Mouse (Mus musculus) CH12.LX (cell line): ENCODE results near the gene Pld1. TPM values are rescaled to one million over a fixed set of nuclear protein-coding genes. Genes with fewer than 3 reads are reported as not detected.

Experiments
- DNase-seq: peaks from one replicate; pipeline ENCODE4 v3.0.0-alpha.2; 2013; ENCODE audit errors: extremely low read depth
- H3K27ac ChIP-seq: 2 replicates; pipeline ENCODE4 v1.5.1; 2012; ENCODE audit warnings: low read depth, mild to moderate bottlenecking, control low read depth, moderate library complexity; ENCODE audit not compliant: insufficient read depth
- H3K27me3 ChIP-seq: replicated peaks from 2 replicates; pipeline ENCODE3; 2012; ENCODE audit warnings: inconsistent platforms
- H3K36me3 ChIP-seq, 2 experiments: replicated peaks in 1 of 2; 2 replicates each; pipeline versions ENCODE3 to v1.6.1; 2012; ENCODE audit warnings: inconsistent platforms in 1 of 2, low read length in 1 of 2, mild to moderate bottlenecking in 1 of 2, mixed read lengths in 1 of 2, moderate library complexity in 1 of 2; ENCODE audit not compliant: control insufficient read depth in 1 of 2, insufficient read depth in 1 of 2
- H3K4me1 ChIP-seq, 2 experiments: 2 replicates each; pipeline ENCODE4 v1.6.1; 2012; ENCODE audit warnings: inconsistent platforms in 1 of 2, moderate library complexity in 1 of 2; ENCODE audit not compliant: insufficient read depth in 2 of 2, control insufficient read depth in 1 of 2
- H3K4me2 ChIP-seq: 2 replicates; pipeline ENCODE4 v1.6.1; 2012; ENCODE audit warnings: low read depth, mild to moderate bottlenecking, control low read depth; ENCODE audit not compliant: poor library complexity, insufficient read depth, severe bottlenecking
- H3K4me3 ChIP-seq, 3 experiments: fragments of 150-350 bp in 1 of 3; sonication (generic) in 1 of 3; replicated peaks in 1 of 3; 2 replicates each; pipeline versions ENCODE3 to v1.5.1; 2011 to 2012; ENCODE audit warnings: low read depth in 2 of 3, low read length in 2 of 3, mild to moderate bottlenecking in 2 of 3, moderate library complexity in 2 of 3, control low read depth in 1 of 3, improper control_type of control experiment in 1 of 3, inconsistent platforms in 1 of 3, mixed read lengths in 1 of 3; ENCODE audit not compliant: poor library complexity in 1 of 3
- H3K79me2 ChIP-seq: replicated peaks from 2 replicates; pipeline ENCODE4 v1.6.1; 2012; ENCODE audit warnings: mild to moderate bottlenecking, moderate library complexity; ENCODE audit not compliant: control insufficient read depth, poor library complexity, insufficient read depth, severe bottlenecking; ENCODE audit errors: extremely low read depth
- H3K9ac ChIP-seq: 2 replicates; pipeline ENCODE4 v1.6.1; 2012; ENCODE audit warnings: low read depth, mild to moderate bottlenecking, control low read depth, moderate library complexity; ENCODE audit not compliant: insufficient read depth
- H3K9me3 ChIP-seq: replicated peaks from 2 replicates; pipeline ENCODE3; 2012; ENCODE audit warnings: low read length, inconsistent platforms, mixed read lengths
- BHLHE40 ChIP-seq: IDR thresholded peaks from 2 replicates; pipeline ENCODE4 v1.6.1; 2011; ENCODE audit warnings: mild to moderate bottlenecking, low read depth, low read length, improper control_type of control experiment
- CHD2 ChIP-seq: IDR thresholded peaks from 2 replicates; pipeline ENCODE4 v1.6.1; 2011; ENCODE audit warnings: low read length, improper control_type of control experiment
- CTCF ChIP-seq, 2 experiments: IDR thresholded peaks in 1 of 2; conservative IDR thresholded peaks in 1 of 2; 2 replicates each; pipeline ENCODE4 v1.5.1; 2011 to 2012; ENCODE audit warnings: low read depth in 2 of 2, low read length in 2 of 2, improper control_type of control experiment in 1 of 2, inconsistent platforms in 1 of 2, mild to moderate bottlenecking in 1 of 2, moderate library complexity in 1 of 2
- E2F4 ChIP-seq: IDR thresholded peaks from 2 replicates; pipeline ENCODE4 v1.6.1; 2011; ENCODE audit warnings: low read depth, low read length, improper control_type of control experiment; ENCODE audit not compliant: insufficient replicate concordance
- ELF1 ChIP-seq: IDR thresholded peaks from 2 replicates; pipeline ENCODE4 v1.6.1; 2014; ENCODE audit warnings: low read depth, mild to moderate bottlenecking, inconsistent platforms, low read length, improper control_type of control experiment
- EP300 ChIP-seq: IDR thresholded peaks from 2 replicates; pipeline ENCODE4 v1.6.1; 2011; ENCODE audit warnings: low read length, improper control_type of control experiment
- ETS1 ChIP-seq: conservative IDR thresholded peaks from 2 replicates; pipeline ENCODE4 v1.6.1; 2012; ENCODE audit warnings: low read depth, mild to moderate bottlenecking, inconsistent platforms, low read length, improper control_type of control experiment, moderate library complexity
- GABPA ChIP-seq: IDR thresholded peaks from 2 replicates; pipeline ENCODE4 v1.6.1; 2012; ENCODE audit warnings: low read depth, low read length, improper control_type of control experiment, inconsistent platforms; ENCODE audit not compliant: insufficient replicate concordance
- HCFC1 ChIP-seq: IDR thresholded peaks from 2 replicates; pipeline ENCODE4 v1.6.1; 2012; ENCODE audit warnings: low read depth, mild to moderate bottlenecking, inconsistent platforms, low read length, improper control_type of control experiment
- IRF4 ChIP-seq: IDR thresholded peaks from 2 replicates; pipeline ENCODE4 v1.6.1; 2014; ENCODE audit warnings: low read depth, mild to moderate bottlenecking, inconsistent platforms, low read length, improper control_type of control experiment
- JUN ChIP-seq: IDR thresholded peaks from 2 replicates; pipeline ENCODE4 v1.6.1; 2011; ENCODE audit warnings: low read depth, mild to moderate bottlenecking, low read length, improper control_type of control experiment, moderate library complexity; ENCODE audit not compliant: insufficient read depth
- JUND ChIP-seq: conservative IDR thresholded peaks from 2 replicates; pipeline ENCODE4 v1.6.1; 2011; ENCODE audit warnings: low read depth, low read length, improper control_type of control experiment
- MAFK ChIP-seq: IDR thresholded peaks from 2 replicates; pipeline ENCODE4 v1.6.1; 2011; ENCODE audit warnings: low read length, improper control_type of control experiment; ENCODE audit not compliant: insufficient replicate concordance
- MAX ChIP-seq: IDR thresholded peaks from 2 replicates; pipeline ENCODE4 v1.6.1; 2011; ENCODE audit warnings: low read length, improper control_type of control experiment
- MAZ ChIP-seq: IDR thresholded peaks from 2 replicates; pipeline ENCODE4 v1.6.1; 2012; ENCODE audit warnings: low read depth, mild to moderate bottlenecking, inconsistent platforms, low read length, improper control_type of control experiment, moderate library complexity
- MEF2A ChIP-seq: IDR thresholded peaks from 2 replicates; pipeline ENCODE4 v1.6.1; 2014; ENCODE audit warnings: low read depth, mild to moderate bottlenecking, inconsistent platforms, low read length, improper control_type of control experiment, borderline replicate concordance
- MXI1 ChIP-seq: IDR thresholded peaks from 2 replicates; pipeline ENCODE4 v1.6.1; 2011; ENCODE audit warnings: mild to moderate bottlenecking, low read depth, low read length, improper control_type of control experiment
- MYC ChIP-seq: IDR thresholded peaks from 2 replicates; pipeline ENCODE4 v1.6.1; 2011; ENCODE audit warnings: low read depth, mild to moderate bottlenecking, improper control_type of control experiment, low read length
- NELFE ChIP-seq: IDR thresholded peaks from 2 replicates; pipeline ENCODE4 v1.6.1; 2011; ENCODE audit warnings: low read depth, low read length, improper control_type of control experiment
- PAX5 ChIP-seq: IDR thresholded peaks from 2 replicates; pipeline ENCODE4 v1.6.1; 2012; ENCODE audit warnings: low read length, inconsistent platforms, mixed read lengths
- POLR2A ChIP-seq: IDR thresholded peaks from 2 replicates; pipeline ENCODE4 v1.6.1; 2011; ENCODE audit warnings: low read depth, mild to moderate bottlenecking, improper control_type of control experiment, low read length
- POLR2AphosphoS2 ChIP-seq: IDR thresholded peaks from 2 replicates; pipeline ENCODE4 v1.6.1; 2011; ENCODE audit warnings: low read depth, low read length, improper control_type of control experiment
- RCOR1 ChIP-seq: conservative IDR thresholded peaks from 2 replicates; pipeline ENCODE4 v1.6.1; 2012; ENCODE audit warnings: low read depth, mild to moderate bottlenecking, inconsistent platforms, low read length, improper control_type of control experiment
- SMC3 ChIP-seq: IDR thresholded peaks from 2 replicates; pipeline ENCODE4 v1.6.1; 2011; ENCODE audit warnings: low read depth, low read length, improper control_type of control experiment
- ZC3H11A ChIP-seq: IDR thresholded peaks from 2 replicates; pipeline ENCODE4 v1.6.1; 2012; ENCODE audit warnings: low read depth, mild to moderate bottlenecking, inconsistent platforms, low read length, improper control_type of control experiment
- ZKSCAN1 ChIP-seq: IDR thresholded peaks from 2 replicates; pipeline ENCODE4 v1.6.1; 2012; ENCODE audit warnings: low read depth, inconsistent platforms, low read length, improper control_type of control experiment, borderline replicate concordance
- ZMIZ1 ChIP-seq: IDR thresholded peaks from 2 replicates; pipeline ENCODE4 v1.6.1; 2012; ENCODE audit warnings: low read depth, mild to moderate bottlenecking, inconsistent platforms, low read length, improper control_type of control experiment
- ZNF384 ChIP-seq: IDR thresholded peaks from 2 replicates; pipeline ENCODE4 v1.6.1; 2012; ENCODE audit warnings: low read depth, low read length, improper control_type of control experiment, inconsistent platforms
- dilution Hi-C: fragments of 300-500 bp; cut with MboI; formaldehyde crosslinking; loops from 2 replicates; pipeline ENCODE4 v1.14.3; 2020; ENCODE audit warnings: low sequenced_read_pairs; ENCODE audit not compliant: extremely low pct_unique_long_range_greater_than_20kb, extremely low pct_ligation_motif_present
- in situ Hi-C: fragments of 300-500 bp; cut with MboI; formaldehyde crosslinking; loops from 3 replicates; pipeline ENCODE4 v1.14.3; 2019; ENCODE audit warnings: low sequenced_read_pairs, low pct_ligation_motif_present, low pct_unique_long_range_greater_than_20kb, mixed read lengths
- polyA plus RNA-seq: library from polyadenylated mRNA; unstranded; fragments of >175 nt; gene quantifications from 2 replicates; pipeline ENCODE4 v1.2.1, GENCODE M21; 2012; ENCODE audit warnings: low read depth; ENCODE audit not compliant: insufficient read length
- total RNA-seq, 2 experiments: library from RNA; depleted of rRNA; stranded (reverse); fragments of 300-350 nt in 1 of 2; fragments of >200 nt in 1 of 2; gene quantifications; 2 replicates each; pipeline ENCODE4 v1.2.3; 2012 to 2014

Pld1 gene
- total and polyA plus RNA-seq, 3 experiments = not detected

DNA sequence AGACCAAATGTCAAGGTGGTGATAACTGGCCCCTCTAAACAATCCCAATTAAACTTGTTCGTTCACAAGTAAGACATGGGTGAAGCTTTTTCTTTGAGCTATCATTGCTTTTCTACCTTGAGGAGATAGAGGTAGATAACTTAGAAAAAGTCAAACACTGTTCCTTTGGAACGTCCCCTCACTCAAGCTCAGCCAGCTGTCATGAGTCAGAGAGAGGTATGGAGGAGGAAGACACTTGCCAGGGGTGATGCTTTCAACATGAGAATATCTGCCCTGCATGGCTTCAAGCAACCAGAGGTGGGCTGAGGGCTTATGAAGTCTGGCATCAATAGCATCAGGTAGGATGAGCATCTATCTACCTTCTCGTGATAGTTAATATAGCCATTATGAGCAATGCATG, 207.0 kb downstream of the Pld1 start:
- Histone ChIP-seq H3K27ac (no peak overlapping the region), H3K9ac (no peak overlapping the region), H3K4me3 (no peak overlapping the region), H3K79me2 (no peaks in the 10 kb centered on the region), H3K27me3 (no peaks in the 10 kb centered on the region), H3K36me3 (no peaks in the 10 kb centered on the region), H3K9me3 (peaks cover 64% of the 10 kb centered on the region), H3K4me1 (no peaks in the 10 kb centered on the region), H3K4me2 (no peak overlapping the region)
- no peak for DNase-seq
- in situ Hi-C loops (no loop called here), dilution Hi-C loops (no loop called here)
- TF ChIP-seq JUN (no peak), GABPA (no peak), ETS1 (no peak), CHD2 (no peak), POLR2A (no peak), POLR2AphosphoS2 (no peak), E2F4 (no peak), MAZ (no peak), RCOR1 (no peak), ZKSCAN1 (no peak), JUND (no peak), MEF2A (no peak), ZMIZ1 (no peak), HCFC1 (no peak), BHLHE40 (no peak), EP300 (no peak), IRF4 (no peak), MXI1 (no peak), MYC (no peak)

DNA sequence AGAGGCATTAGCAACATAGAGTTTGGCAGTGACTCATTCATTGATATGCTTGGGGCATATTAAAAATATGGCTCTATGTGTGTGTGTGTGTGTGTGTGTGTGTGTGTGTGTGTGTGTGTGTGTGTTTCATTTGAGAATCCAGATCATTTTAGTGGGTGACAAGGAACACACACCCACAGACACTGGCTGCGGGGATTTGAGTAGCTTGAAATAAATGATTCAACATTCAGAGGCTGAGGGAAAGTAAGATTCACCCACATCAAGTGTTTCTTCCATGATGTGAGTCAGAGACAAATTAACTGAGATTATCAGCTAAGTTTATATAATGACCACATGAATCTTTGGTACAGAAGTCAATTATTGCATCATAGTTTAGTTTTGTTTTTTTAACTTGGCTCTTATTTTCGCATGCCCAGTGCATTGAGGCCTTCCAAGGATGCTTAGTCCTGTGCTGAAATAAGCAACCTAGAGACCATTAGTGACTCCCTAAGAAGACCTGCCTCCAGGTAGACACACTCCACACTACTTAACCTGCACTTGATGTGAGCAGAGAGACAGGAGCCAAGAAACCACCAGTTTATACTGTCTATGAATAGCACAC, 211.3 kb downstream of the Pld1 start:
- no peak for DNase-seq
- Histone ChIP-seq H3K4me1 (no peaks in the 10 kb centered on the region), H3K4me2 (no peak overlapping the region), H3K4me3 (no peak overlapping the region), H3K27me3 (no peaks in the 10 kb centered on the region), H3K36me3 (no peaks in the 10 kb centered on the region), H3K9ac (no peak overlapping the region), H3K9me3 (peaks cover 49% of the 10 kb centered on the region), H3K27ac (no peak overlapping the region), H3K79me2 (no peaks in the 10 kb centered on the region)
- dilution Hi-C loops = no loop called here
- in situ Hi-C loops = no loop called here
- TF ChIP-seq ELF1 (no peak), NELFE (no peak), ZNF384 (no peak), IRF4 (no peak), MAX (no peak), MAFK (no peak), MYC (no peak), CTCF (conservative IDR thresholded peaks at IDR 0.05 in 1 of 2, IDR thresholded peaks at IDR 0.05 in 1 of 2; ENCODE audit: low read depth in 2 of 2, low read length in 2 of 2) (no peak), ZKSCAN1 (no peak), GABPA (no peak), SMC3 (no peak), PAX5 (no peak), JUND (no peak), ZC3H11A (no peak)
